Mouse (Mus musculus): Measurements from ENCODE around the gene Cd70.
A peak's percentile ranks its signal among the peaks of the same experiment; 100 is the strongest.
"Not testable (repeated sequence)": the region's sequence is repeated elsewhere in the genome, so short reads cannot be mapped to it uniquely, and the experiment has no call there.

The Cd70 gene

DNA sequence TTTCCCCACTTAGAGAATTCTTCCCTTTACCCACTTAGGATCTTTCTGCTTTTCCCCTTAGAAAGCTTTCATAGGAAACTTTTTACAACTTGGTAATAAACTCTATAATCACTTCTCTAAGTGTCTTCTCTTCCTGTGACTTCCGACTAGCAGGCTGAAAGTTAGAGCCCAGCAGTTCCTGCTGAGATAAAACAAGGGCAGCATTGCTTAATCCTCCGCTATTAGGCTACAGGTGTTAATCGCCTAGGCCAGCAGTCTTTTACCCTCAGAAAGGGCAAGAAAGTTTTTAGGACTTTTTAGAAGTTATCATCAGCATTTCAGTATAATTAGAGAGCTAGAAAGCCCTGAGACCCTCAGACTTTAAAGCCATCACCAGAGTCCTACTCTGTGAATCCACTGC is 15.6 kb downstream of the Cd70 start:
- DNase-seq, result not testable (repeated sequence)

DNA sequence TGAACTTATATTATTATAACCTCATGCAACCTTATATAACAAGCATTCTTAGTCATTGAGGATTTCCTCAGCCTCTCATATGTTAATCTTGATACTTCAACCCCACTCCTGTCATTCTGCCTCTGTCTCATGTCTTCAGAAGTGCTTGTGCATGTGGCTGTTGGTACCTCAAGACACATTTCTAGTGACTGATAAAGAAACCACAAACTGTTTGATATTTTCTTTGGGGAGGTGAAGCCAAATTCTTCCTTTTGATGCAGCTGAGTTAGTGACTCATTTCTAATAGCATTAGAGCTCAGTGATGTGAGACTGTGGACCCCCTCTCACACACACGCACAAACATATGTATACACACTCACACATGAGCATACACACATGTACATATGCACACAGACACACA is 17.8 kb downstream of the Cd70 start:
- DNase-seq, result no peak

GRCm38 (mm10) chr17:57125853-57126622 is 23.5 kb downstream of the Cd70 start:
- DNase-seq, result no peak

GRCm38 (mm10) chr17:57124792-57125191 is 24.8 kb downstream of the Cd70 start:
- DNase-seq, result no peak

GRCm38 (mm10) chr17:57123192-57124118 is 26.1 kb downstream of the Cd70 start:
- DNase-seq, result no peak

GRCm38 (mm10) chr17:57121856-57122255 is 27.7 kb downstream of the Cd70 start:
- no peak for DNase-seq

DNA sequence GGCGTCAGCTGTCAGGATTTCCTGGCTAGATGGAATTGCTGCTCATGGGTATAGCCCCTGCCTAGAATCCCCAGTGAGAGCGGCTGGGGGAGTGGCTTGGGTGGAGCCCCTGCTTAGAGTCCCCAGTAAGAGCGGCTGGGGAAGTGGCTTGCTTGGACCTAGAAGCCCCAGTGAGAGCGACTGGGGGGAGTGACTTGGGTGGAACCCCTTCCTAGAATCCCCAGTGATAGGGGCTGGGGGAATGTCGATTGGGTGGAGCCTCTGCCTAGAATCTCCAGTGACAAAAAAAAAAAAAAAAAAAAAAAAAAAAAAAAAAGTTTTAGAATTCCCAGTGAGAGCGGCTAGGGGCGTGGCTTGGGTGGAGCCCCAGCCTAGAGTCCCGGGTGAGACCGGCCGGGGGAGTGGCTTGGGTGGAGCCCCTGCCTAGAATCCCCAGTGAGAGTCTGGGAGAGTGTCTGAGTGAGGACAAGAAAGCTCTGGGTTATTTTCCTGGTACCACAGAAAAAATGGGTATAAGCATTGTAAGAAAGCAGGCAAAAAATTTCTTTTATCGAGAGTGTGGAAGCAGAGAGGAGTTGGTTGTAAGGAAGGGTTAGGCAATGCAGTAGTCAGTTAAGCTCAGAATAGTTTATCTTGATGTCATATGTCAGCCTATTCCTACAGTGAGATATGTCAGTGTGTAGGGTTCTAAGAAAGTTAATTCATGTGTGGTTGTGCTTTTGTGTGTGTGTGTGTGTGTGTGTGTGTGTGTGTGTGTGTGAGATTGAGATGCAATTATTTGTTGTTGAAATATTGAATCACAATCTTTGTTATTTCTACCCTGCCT is 30.8 kb downstream of the Cd70 start:
- no peak for DNase-seq

DNA sequence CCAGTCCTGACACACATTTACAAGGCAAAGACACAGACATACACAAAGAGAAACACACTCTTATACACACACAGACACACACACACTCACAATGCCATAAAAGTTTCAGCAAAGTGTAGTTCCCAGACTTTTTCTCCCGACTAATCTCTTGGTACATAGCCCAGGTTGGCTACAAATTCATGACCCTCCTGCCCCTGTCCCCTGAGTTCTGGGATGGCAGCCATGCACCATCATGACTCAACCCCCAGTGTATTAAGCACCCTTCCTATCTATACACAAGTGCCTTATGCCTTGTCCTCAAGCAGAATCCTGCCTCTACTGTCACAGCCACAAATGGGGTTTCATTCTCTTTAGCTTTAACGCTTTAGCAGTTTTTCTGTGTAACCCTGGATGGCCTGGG is 32.8 kb downstream of the Cd70 start:
- no peak for DNase-seq

DNA sequence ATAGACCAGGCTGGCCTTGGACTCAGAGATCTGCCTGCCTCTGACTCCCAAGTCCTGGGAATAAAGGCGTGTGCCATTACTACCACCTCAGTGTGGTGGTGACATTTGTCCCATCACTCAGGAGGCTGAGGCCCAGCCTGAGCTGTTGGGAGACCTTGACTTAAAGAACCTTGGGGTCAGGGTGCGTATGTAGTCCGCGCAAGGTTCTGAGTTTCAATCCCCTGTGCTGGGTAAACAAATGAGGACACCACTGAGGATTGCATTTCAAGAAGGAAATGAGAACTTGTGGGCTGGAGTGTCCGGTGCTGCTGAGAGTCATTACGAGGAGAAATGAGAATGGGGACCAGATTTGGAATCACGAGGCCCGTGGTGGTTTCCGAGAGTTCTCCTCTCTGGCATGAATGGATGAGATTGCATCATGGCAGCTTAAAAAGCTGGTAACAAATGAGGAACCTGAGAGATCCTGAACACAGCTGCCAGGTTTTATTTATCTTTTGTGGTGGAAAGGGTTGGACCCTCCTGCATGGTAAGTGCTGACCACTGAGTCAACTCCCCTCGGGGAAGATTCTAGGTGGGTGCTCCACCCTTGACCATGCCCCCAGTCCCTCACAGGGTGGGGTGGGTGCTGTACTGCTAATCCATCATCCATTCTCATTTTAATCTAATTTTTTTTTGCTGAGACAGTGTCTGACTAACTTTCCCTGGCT is 36.7 kb downstream of the Cd70 start:
- no peak for DNase-seq

- DNase-seq, result no peak
Observed at GRCm38 (mm10) chr17:57110005-57110404, 39.6 kb downstream of the Cd70 start.

DNA sequence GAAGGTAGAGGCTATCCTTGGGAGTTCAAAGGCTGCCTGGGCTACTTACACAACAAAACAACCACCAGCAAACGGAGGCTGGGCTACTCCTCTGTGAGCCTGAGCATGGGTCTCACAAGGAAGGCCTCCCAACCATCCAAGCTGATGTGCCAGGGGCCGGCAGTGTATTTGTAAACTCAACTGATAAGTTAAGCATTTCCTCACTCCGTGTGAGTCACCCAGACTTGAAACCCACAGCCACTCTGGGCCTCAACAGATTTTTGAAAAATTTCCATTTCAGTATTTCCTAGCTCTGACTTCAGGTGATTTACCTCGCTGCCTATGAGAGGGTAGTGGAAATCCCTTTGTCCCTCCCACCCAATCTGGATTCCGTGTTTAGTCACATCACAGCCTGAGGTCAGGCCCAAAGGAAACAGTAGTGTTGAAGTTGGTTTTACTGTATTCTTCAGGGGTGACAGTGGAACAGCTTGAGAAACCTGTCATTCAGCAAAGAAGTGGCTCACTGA is 40.9 kb downstream of the Cd70 start:
- DNase-seq, result no peak

- no peak for DNase-seq
Observed at GRCm38 (mm10) chr17:57108040-57108665, 41.4 kb downstream of the Cd70 start.

GRCm38 (mm10) chr17:57107064-57107463 is 42.5 kb downstream of the Cd70 start:
- DNase-seq, result no peak

DNA sequence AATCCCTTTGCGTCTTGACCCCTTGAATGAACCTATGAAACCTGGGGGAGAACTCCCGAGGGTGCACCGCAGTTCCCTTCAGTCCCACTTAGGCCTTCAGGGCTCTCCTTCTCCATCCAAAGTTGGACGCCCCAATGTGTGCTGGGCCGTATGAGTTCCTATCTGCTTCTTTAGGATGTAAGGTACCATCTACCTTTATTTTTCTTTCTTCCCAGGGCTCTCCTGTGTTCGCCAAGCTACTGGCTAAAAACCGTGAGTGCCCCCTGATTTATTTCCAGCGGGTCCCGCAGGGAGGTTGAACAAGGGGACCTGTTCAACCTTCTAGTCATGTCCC is 43.6 kb downstream of the Cd70 start:
- no peak for DNase-seq

- DNase-seq, result peak; percentile 53
Observed at GRCm38 (mm10) chr17:57105181-57106034, 44.2 kb downstream of the Cd70 start, which contains the start of gene Tnfsf9. Gene Tnfsf9, plus strand, starts transcription at chr17:57105325.

DNA sequence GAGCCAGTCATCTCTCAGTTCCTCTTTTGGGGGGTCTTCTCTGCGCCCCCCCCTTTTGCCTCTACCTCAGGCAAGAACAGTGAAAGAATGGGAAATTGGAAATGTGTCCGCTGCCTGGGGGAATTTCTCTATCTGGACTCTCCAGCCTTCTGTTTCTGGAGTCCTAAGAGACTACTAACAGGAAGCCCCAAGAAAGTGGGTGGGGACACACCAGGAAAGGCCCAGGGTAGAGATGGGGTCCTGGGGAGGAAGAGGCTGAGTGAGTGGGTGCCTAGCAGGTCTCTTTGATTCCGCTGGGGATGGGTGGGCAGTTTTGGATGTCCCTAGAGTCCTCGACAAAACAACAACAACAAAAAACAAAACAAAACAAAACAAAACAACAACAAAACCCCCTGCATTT is 45.1 kb downstream of the Cd70 start:
- no peak for DNase-seq

DNA sequence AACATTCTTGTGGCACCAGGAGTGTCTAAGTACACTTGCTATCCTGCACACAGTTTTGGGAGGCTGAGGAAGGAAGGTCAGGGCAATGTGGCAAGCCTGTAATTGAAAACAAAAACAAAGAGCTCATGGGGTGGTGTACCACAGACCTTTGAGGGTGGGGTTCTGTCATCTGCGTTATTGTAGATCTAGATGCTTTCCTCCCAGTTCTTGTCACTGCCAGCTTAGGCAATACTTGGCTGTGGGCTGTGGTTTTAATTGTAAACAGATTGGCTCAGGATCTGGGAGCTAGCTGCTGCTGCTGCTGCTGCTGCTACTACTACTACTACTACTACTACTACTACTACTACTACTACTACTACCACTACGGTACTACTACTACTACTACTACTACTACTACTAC is 47.3 kb downstream of the Cd70 start:
- DNase-seq, result no peak

DNA sequence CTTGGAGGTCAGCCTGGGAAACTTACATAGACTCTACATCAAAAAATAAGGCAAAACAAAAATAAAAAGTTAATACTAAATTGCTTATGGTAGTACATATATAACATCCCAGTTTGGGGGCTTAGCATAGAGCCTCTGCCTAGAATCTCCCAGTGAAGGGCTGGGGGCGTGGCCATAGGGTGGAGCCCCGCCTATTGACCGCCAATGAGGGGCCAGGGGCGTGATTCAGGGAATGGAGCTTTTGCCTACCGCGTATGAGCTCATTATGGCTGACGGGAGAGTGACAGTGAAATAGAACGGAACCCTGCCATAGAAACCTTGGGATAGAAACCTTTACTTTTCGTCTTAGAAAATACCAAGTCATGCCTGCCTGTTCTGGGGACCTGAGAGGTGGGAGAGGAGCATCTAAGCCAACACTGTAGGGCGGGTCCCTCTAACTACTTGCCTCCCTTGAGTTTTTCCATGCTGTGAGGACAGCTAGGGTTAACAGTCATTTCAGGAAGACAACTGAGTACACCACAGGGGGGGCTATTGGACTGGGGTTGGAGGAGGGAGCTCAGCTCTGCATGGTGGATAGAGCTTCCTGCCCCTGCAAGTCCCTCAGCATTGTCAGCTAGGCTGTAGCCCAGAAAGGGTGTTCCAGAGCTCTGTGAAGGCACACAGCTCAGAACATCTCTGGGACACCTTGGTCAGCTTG is 49.8 kb downstream of the Cd70 start:
- DNase-seq, result no peak

DNA sequence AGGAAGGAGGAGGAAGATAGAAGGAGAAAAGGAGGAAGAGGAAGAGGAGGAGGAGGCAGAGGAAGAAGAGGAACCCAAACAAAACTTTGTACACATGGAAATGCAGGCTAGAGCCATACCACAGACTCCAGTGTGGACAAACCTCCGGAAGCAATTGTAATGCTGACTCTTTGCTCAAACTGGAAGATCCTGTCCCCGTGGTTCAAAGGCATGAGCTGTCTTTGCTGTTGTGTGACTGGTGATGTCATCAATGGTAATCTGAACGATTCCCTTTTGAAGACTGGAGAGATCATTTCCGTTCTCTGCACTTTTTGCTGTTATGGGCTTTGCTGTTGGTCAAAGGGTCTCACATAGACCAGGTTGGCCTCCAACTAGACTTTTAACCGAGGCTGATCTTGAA is 51.3 kb downstream of the Cd70 start:
- no peak for DNase-seq

GRCm38 (mm10) chr17:57096623-57096920 is 53.0 kb downstream of the Cd70 start:
- DNase-seq, result peak; percentile 90

Measured in cerebellum, postnatal 36 days (tissue).